Mouse (Mus musculus): ENCODE results near the gene Samd4b.
"Not testable (repeated sequence)": the region's sequence is repeated elsewhere in the genome, so short reads cannot be mapped to it uniquely, and the experiment has no call there.

GRCm38 (mm10) chr7:28509121-28509520 lies 88.8 kb downstream of the Samd4b start:
- TF ChIP-seq POLR2A (IDR thresholded peaks at IDR 0.05; ENCODE audit: borderline replicate concordance, insufficient read depth, low read length); CTCF (IDR thresholded peaks at IDR 0.05; ENCODE audit: borderline replicate concordance, insufficient read depth, low read depth, low read length): not testable (repeated sequence)
